Mouse (Mus musculus): ENCODE results near the gene Steap3. TPM values are rescaled to one million over a fixed set of nuclear protein-coding genes. Genes with fewer than 3 reads are reported as not detected.

Steap3 gene
- polyA plus RNA-seq, 1 experiment from 2014 or later = 3.8 TPM

DNA sequence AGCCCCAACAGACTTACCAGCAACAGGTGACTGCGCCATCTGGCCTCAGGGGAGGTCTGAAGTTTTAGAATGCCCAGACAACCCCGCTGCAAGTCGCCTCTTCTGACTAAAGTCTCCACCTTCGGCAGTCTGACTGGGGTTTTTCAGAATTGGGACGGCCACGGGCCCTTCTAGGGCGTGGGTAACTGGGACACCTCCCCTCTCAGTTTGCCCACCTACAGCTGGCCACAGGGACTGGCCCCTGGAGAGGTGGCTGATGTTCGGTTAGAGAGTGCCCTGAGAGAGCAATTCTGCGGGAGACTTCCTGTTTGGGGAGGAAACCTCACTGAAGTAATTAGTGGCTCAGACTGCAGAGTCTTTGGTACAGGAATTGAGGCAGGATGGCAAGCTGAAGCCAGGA, 13.8 kb downstream of the Steap3 start:
- no peak for DNase-seq (ENCODE audit: low spot score)
- Histone ChIP-seq H3K27me3 (ENCODE audit: control insufficient read depth, insufficient read depth, low read length) (no peaks in the 10 kb centered on the region), H3K9me3 (ENCODE audit: control insufficient read depth, low read length) (no peaks in the 10 kb centered on the region), H3K4me2 (replicated peaks; ENCODE audit: low read depth, low read length) (no peak overlapping the region), H3K4me1 (replicated peaks; ENCODE audit: control insufficient read depth, insufficient read depth, low read length) (no peaks in the 10 kb centered on the region), H3K36me3 (ENCODE audit: control insufficient read depth, insufficient read depth, low read length) (no peaks in the 10 kb centered on the region), H3K4me3 (ENCODE audit: low read depth, low read length) (no peak overlapping the region), H3K9ac (ENCODE audit: low read depth, low read length) (no peak overlapping the region), H3K27ac (ENCODE audit: low read depth, low read length) (no peak overlapping the region)
- no peak for ATAC-seq (ENCODE audit: low FRiP score)
- WGBS = 55% methylated on average over 9 of the region's 9 CpGs

DNA sequence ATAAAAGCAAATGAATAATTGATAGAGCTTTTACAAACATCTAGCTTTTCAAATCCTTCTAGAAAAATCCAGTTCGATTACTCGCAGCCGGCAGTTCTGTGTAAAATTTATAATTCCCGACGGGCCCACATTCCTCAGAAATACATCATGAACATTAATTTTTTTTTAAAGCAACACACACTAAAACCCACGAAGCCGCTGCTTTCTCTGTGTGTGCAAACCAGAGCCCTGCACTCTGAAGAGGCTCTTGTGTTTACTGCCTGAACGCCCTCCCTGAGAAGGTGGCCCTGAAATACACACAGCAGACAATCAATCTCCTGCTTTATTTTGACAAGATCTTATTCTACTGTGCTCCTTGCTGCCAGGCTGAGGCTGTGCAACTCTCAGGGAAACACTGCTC, 14.3 kb downstream of the Steap3 start:
- Histone ChIP-seq H3K4me3 (ENCODE audit: low read depth, low read length) (no peak overlapping the region), H3K27ac (ENCODE audit: low read depth, low read length) (no peak overlapping the region), H3K9ac (ENCODE audit: low read depth, low read length) (no peak overlapping the region), H3K4me1 (replicated peaks; ENCODE audit: control insufficient read depth, insufficient read depth, low read length) (no peaks in the 10 kb centered on the region), H3K4me2 (replicated peaks; ENCODE audit: low read depth, low read length) (no peak overlapping the region), H3K27me3 (ENCODE audit: control insufficient read depth, insufficient read depth, low read length) (no peaks in the 10 kb centered on the region), H3K36me3 (ENCODE audit: control insufficient read depth, insufficient read depth, low read length) (no peaks in the 10 kb centered on the region), H3K9me3 (ENCODE audit: control insufficient read depth, low read length) (no peaks in the 10 kb centered on the region)
- DNase-seq (ENCODE audit: low spot score) (no peak), ATAC-seq (ENCODE audit: low FRiP score) (no peak)
- WGBS = 82% methylated on average over 8 of the region's 8 CpGs

DNA sequence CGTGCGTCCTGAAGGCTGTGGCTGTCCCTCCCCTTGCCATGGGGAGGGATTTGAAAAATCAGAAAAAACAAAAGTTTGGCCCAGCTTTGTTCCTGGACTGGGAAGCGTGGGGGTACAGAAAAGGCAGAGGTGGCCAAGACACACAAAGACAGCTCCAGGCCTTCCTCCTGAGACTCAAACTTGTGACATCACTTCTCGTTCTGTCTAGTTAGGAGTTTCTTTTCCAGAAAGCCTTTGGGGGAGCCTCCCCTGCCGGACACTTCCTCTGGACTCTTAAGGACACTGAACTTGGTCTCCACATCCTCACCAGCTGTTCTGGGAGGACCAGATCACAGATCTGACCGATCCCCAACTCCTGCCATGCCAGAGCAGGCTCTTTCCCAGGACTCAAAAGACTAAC, 18.8 kb downstream of the Steap3 start:
- ATAC-seq (ENCODE audit: low FRiP score) (no peak), DNase-seq (ENCODE audit: low spot score) (no peak)
- Histone ChIP-seq H3K9ac (ENCODE audit: low read depth, low read length) (no peak overlapping the region), H3K36me3 (ENCODE audit: control insufficient read depth, insufficient read depth, low read length) (no peaks in the 10 kb centered on the region), H3K9me3 (ENCODE audit: control insufficient read depth, low read length) (no peaks in the 10 kb centered on the region), H3K4me1 (replicated peaks; ENCODE audit: control insufficient read depth, insufficient read depth, low read length) (no peaks in the 10 kb centered on the region), H3K4me3 (ENCODE audit: low read depth, low read length) (no peak overlapping the region), H3K27me3 (ENCODE audit: control insufficient read depth, insufficient read depth, low read length) (no peaks in the 10 kb centered on the region), H3K27ac (ENCODE audit: low read depth, low read length) (no peak overlapping the region), H3K4me2 (replicated peaks; ENCODE audit: low read depth, low read length) (no peak overlapping the region)
- WGBS = 86% methylated on average over 6 of the region's 6 CpGs

GRCm38 (mm10) chr1:120252519-120253160, 19.9 kb downstream of the Steap3 start:
- no peaks in the 10 kb centered on the region for H3K27me3 ChIP-seq (ENCODE audit: control insufficient read depth, insufficient read depth, low read length)
- H3K9ac ChIP-seq (ENCODE audit: low read depth, low read length) = no peak overlapping the region
- DNase-seq (ENCODE audit: low spot score) (no peak), ATAC-seq (ENCODE audit: low FRiP score) (no peak)
- no peak overlapping the region for H3K4me2 ChIP-seq (replicated peaks; ENCODE audit: low read depth, low read length)
- no peaks in the 10 kb centered on the region for H3K4me1 ChIP-seq (replicated peaks; ENCODE audit: control insufficient read depth, insufficient read depth, low read length)
- WGBS = 91% methylated on average over 7 of the region's 7 CpGs
- H3K9me3 ChIP-seq (ENCODE audit: control insufficient read depth, low read length) = no peaks in the 10 kb centered on the region
- H3K4me3 ChIP-seq (ENCODE audit: low read depth, low read length) = no peak overlapping the region
- no peaks in the 10 kb centered on the region for H3K36me3 ChIP-seq (ENCODE audit: control insufficient read depth, insufficient read depth, low read length)
- H3K27ac ChIP-seq (ENCODE audit: low read depth, low read length) = no peak overlapping the region

GRCm38 (mm10) chr1:120251193-120251592, 21.3 kb downstream of the Steap3 start:
- H3K4me1 ChIP-seq (replicated peaks; ENCODE audit: control insufficient read depth, insufficient read depth, low read length) = no peaks in the 10 kb centered on the region
- ATAC-seq (ENCODE audit: low FRiP score) (no peak), DNase-seq (ENCODE audit: low spot score) (no peak)
- no peak overlapping the region for H3K4me2 ChIP-seq (replicated peaks; ENCODE audit: low read depth, low read length)
- no peaks in the 10 kb centered on the region for H3K36me3 ChIP-seq (ENCODE audit: control insufficient read depth, insufficient read depth, low read length)
- no peak overlapping the region for H3K27ac ChIP-seq (ENCODE audit: low read depth, low read length)
- H3K9me3 ChIP-seq (ENCODE audit: control insufficient read depth, low read length) = no peaks in the 10 kb centered on the region
- no peak overlapping the region for H3K4me3 ChIP-seq (ENCODE audit: low read depth, low read length)
- H3K9ac ChIP-seq (ENCODE audit: low read depth, low read length) = no peak overlapping the region
- no peaks in the 10 kb centered on the region for H3K27me3 ChIP-seq (ENCODE audit: control insufficient read depth, insufficient read depth, low read length)
- WGBS = 83% methylated on average over 1 of the region's 1 CpGs

DNA sequence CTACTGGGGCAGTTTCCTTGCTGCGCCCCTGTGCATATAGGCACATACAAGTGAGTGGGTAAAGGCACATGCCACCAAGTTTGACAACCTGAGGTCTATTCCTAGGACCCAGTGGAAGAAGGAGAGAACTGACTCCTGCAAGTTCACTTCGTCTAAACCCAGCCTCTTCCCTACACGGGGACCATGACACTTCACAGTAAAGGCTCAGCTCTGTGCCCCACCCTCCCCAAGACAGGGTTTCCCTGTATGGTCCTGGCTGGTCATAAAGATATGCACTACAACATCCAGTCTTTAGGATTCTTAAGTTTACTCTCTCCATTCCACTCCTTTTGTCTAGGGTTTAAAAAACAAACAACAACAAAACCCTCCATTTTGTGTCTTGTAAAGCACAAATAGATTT, 21.9 kb downstream of the Steap3 start:
- H3K9ac ChIP-seq (ENCODE audit: low read depth, low read length) = no peak overlapping the region
- WGBS = 88% methylated on average over 3 of the region's 3 CpGs
- no peak for ATAC-seq (ENCODE audit: low FRiP score)
- H3K4me2 ChIP-seq (replicated peaks; ENCODE audit: low read depth, low read length) = no peak overlapping the region
- no peaks in the 10 kb centered on the region for H3K4me1 ChIP-seq (replicated peaks; ENCODE audit: control insufficient read depth, insufficient read depth, low read length)
- H3K4me3 ChIP-seq (ENCODE audit: low read depth, low read length) = no peak overlapping the region
- H3K27me3 ChIP-seq (ENCODE audit: control insufficient read depth, insufficient read depth, low read length) = no peaks in the 10 kb centered on the region
- no peak overlapping the region for H3K27ac ChIP-seq (ENCODE audit: low read depth, low read length)
- no peak for DNase-seq (ENCODE audit: low spot score)
- H3K9me3 ChIP-seq (ENCODE audit: control insufficient read depth, low read length) = no peaks in the 10 kb centered on the region
- no peaks in the 10 kb centered on the region for H3K36me3 ChIP-seq (ENCODE audit: control insufficient read depth, insufficient read depth, low read length)

DNA sequence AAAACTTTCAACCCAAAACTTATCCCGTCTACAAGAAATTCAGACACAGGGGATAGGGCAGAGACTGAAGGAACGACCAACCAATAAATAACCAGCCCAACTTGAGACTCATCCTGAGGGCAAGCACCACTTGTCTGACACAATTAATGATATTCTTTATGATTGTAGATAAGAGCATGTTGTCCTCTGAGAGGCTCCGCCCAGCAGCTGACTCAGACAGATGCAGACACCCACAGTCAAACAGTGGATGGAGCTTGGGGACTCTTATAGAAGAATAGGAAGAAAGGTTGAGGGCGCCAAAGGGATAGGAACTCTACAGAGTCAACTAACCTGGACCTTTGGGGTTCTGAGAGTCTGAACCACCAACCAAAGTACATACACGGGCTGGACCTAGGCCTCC, 22.7 kb downstream of the Steap3 start:
- no peak overlapping the region for H3K4me2 ChIP-seq (replicated peaks; ENCODE audit: low read depth, low read length)
- no peaks in the 10 kb centered on the region for H3K27me3 ChIP-seq (ENCODE audit: control insufficient read depth, insufficient read depth, low read length)
- no peak overlapping the region for H3K9ac ChIP-seq (ENCODE audit: low read depth, low read length)
- H3K4me1 ChIP-seq (replicated peaks; ENCODE audit: control insufficient read depth, insufficient read depth, low read length) = no peaks in the 10 kb centered on the region
- no peak for ATAC-seq (ENCODE audit: low FRiP score)
- H3K9me3 ChIP-seq (ENCODE audit: control insufficient read depth, low read length) = no peaks in the 10 kb centered on the region
- DNase-seq (ENCODE audit: low spot score) = no peak
- no peak overlapping the region for H3K4me3 ChIP-seq (ENCODE audit: low read depth, low read length)
- no peaks in the 10 kb centered on the region for H3K36me3 ChIP-seq (ENCODE audit: control insufficient read depth, insufficient read depth, low read length)
- H3K27ac ChIP-seq (ENCODE audit: low read depth, low read length) = no peak overlapping the region
- 94% methylated on average over 5 of the region's 5 CpGs for WGBS

- no peak overlapping the region for H3K9ac ChIP-seq (ENCODE audit: low read depth, low read length)
- H3K36me3 ChIP-seq (ENCODE audit: control insufficient read depth, insufficient read depth, low read length) = no peaks in the 10 kb centered on the region
- 77% methylated on average over 5 of the region's 5 CpGs for WGBS
- DNase-seq (ENCODE audit: low spot score) = no peak
- H3K27ac ChIP-seq (ENCODE audit: low read depth, low read length) = no peak overlapping the region
- H3K4me1 ChIP-seq (replicated peaks; ENCODE audit: control insufficient read depth, insufficient read depth, low read length) = no peaks in the 10 kb centered on the region
- no peak overlapping the region for H3K4me2 ChIP-seq (replicated peaks; ENCODE audit: low read depth, low read length)
- no peak overlapping the region for H3K4me3 ChIP-seq (ENCODE audit: low read depth, low read length)
- H3K9me3 ChIP-seq (ENCODE audit: control insufficient read depth, low read length) = no peaks in the 10 kb centered on the region
- ATAC-seq (ENCODE audit: low FRiP score) = no peak
- H3K27me3 ChIP-seq (ENCODE audit: control insufficient read depth, insufficient read depth, low read length) = no peaks in the 10 kb centered on the region
These were observed 24.3 kb downstream of the Steap3 start for GRCm38 (mm10) chr1:120248156-120248555.

GRCm38 (mm10) chr1:120247351-120247750, 25.2 kb downstream of the Steap3 start:
- H3K27me3 ChIP-seq (ENCODE audit: control insufficient read depth, insufficient read depth, low read length) = no peaks in the 10 kb centered on the region
- no peak overlapping the region for H3K4me2 ChIP-seq (replicated peaks; ENCODE audit: low read depth, low read length)
- H3K36me3 ChIP-seq (ENCODE audit: control insufficient read depth, insufficient read depth, low read length) = no peaks in the 10 kb centered on the region
- H3K4me3 ChIP-seq (ENCODE audit: low read depth, low read length) = no peak overlapping the region
- no peak overlapping the region for H3K9ac ChIP-seq (ENCODE audit: low read depth, low read length)
- 75% methylated on average over 3 of the region's 3 CpGs for WGBS
- DNase-seq (ENCODE audit: low spot score) (no peak), ATAC-seq (ENCODE audit: low FRiP score) (no peak)
- H3K9me3 ChIP-seq (ENCODE audit: control insufficient read depth, low read length) = no peaks in the 10 kb centered on the region
- no peaks in the 10 kb centered on the region for H3K4me1 ChIP-seq (replicated peaks; ENCODE audit: control insufficient read depth, insufficient read depth, low read length)
- H3K27ac ChIP-seq (ENCODE audit: low read depth, low read length) = no peak overlapping the region

All from hindbrain, embryonic 11.5 days (tissue).